Mouse (Mus musculus): ENCODE data around the gene Ntrk2.

DNA sequence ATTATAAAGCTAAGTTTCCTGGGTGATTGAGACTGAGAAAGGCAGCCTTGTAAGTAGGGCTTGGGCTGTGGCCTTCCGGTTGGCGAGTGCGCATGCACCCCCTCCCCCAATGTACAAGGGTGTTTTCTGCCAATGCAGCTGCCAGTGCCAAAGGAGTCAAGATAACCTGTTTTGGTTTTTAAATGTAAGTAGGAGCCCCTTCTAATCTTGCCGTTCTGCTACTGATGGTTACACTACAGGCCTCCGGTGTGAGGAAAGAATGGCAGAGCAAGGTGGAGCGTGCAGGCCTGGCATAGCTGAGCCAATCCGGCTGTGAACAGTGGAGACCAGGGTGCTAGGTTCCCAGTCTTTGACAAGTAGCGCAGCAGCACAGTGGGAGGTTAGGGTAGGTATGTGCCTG, 3.6 kb downstream of the Ntrk2 start:
- no peak for TF ChIP-seq EP300 (IDR thresholded peaks at IDR 0.05; ENCODE audit: low read depth)
- no peak for TF ChIP-seq CTCF (IDR thresholded peaks at IDR 0.05; ENCODE audit: low read depth)

All from heart, postnatal 0 days (tissue).